Mouse (Mus musculus) stomach, embryonic 15.5 days (tissue): Measurements from ENCODE around the gene Per2. TPM values are rescaled to one million over a fixed set of nuclear protein-coding genes. Genes with fewer than 3 reads are reported as not detected.

Experiments used
- ATAC-seq: fragments of 200-750 bp; cut with Nextera tagmentation; 2 replicates; pipeline ENCODE4 v1.8.0; 2017; ENCODE audit warnings: low read depth, moderate number of reproducible peaks, moderate TSS enrichment; ENCODE audit not compliant: insufficient read depth, low FRiP score
- H3K27ac ChIP-seq: fragments of 300-500 bp; sonication (generic); 2 replicates; pipeline ENCODE4 v1.5.1; 2015; ENCODE audit warnings: mild to moderate bottlenecking, inconsistent platforms
- H3K27me3 ChIP-seq: fragments of 300-500 bp; sonication (generic); replicated peaks from 2 replicates; pipeline ENCODE4 v1.6.1; 2015; ENCODE audit warnings: inconsistent platforms
- H3K36me3 ChIP-seq: fragments of 300-500 bp; sonication (generic); 2 replicates; pipeline ENCODE4 v1.6.1; 2015; ENCODE audit warnings: inconsistent platforms
- H3K4me1 ChIP-seq: fragments of 300-500 bp; sonication (generic); 2 replicates; pipeline ENCODE4 v1.6.1; 2015; ENCODE audit warnings: inconsistent platforms
- H3K4me2 ChIP-seq: fragments of 300-500 bp; sonication (generic); 2 replicates; pipeline ENCODE4 v1.6.1; 2015; ENCODE audit warnings: mild to moderate bottlenecking, inconsistent platforms
- H3K4me3 ChIP-seq: fragments of 300-500 bp; sonication (generic); replicated peaks from 2 replicates; pipeline ENCODE4 v1.5.1; 2015; ENCODE audit warnings: inconsistent platforms
- H3K9ac ChIP-seq: fragments of 300-500 bp; sonication (generic); 2 replicates; pipeline ENCODE4 v1.6.1; 2015; ENCODE audit warnings: inconsistent platforms
- H3K9me3 ChIP-seq: fragments of 300-500 bp; sonication (generic); 2 replicates; pipeline ENCODE4 v1.6.1; 2016; ENCODE audit warnings: inconsistent platforms
- WGBS: fragments of 180-500 bp; shearing (Covaris S2); methylation state at CpG from one replicate; pipeline ENCODE4 v1.1.7; 2015; 5-methylcytosine and 5-hydroxymethylcytosine counted together
- polyA plus RNA-seq: library from polyadenylated mRNA; unstranded; fragments of >200 nt; fragmentation: Nextera tagmentation; extraction: Ambion mirVana; gene quantifications from 2 replicates; pipeline ENCODE4 v1.2.1, GENCODE M21; 2015

The Per2 gene
- polyA plus RNA-seq, 1 experiment from 2014 or later = 6.5 TPM

GRCm38 (mm10) chr1:91446060-91446459, 13.1 kb downstream of the Per2 start:
- Histone ChIP-seq H3K36me3 (peaks cover 43% of the 10 kb centered on the region), H3K9ac (no peak overlapping the region), H3K4me1 (no peaks in the 10 kb centered on the region), H3K27ac (no peak overlapping the region), H3K9me3 (no peaks in the 10 kb centered on the region), H3K4me2 (no peak overlapping the region), H3K27me3 (no peaks in the 10 kb centered on the region), H3K4me3 (no peak overlapping the region)
- ATAC-seq = peak; percentile 40; the same call in 1 of the 2 replicates
- 60% methylated on average over 8 of the region's 8 CpGs for WGBS

GRCm38 (mm10) chr1:91444841-91445830, 14.0 kb downstream of the Per2 start:
- Histone ChIP-seq H3K9me3 (no peaks in the 10 kb centered on the region), H3K4me2 (no peak overlapping the region), H3K27me3 (no peaks in the 10 kb centered on the region), H3K4me1 (no peaks in the 10 kb centered on the region), H3K36me3 (peaks cover 43% of the 10 kb centered on the region), H3K9ac (no peak overlapping the region), H3K27ac (no peak overlapping the region), H3K4me3 (no peak overlapping the region)
- no peak for ATAC-seq
- 86% methylated on average over 17 of the region's 17 CpGs for WGBS

- Histone ChIP-seq H3K4me2 (peak overlapping the region; percentile 12; the same call in 1 of the 2 replicates), H3K4me3 (no peak overlapping the region), H3K4me1 (no peaks in the 10 kb centered on the region), H3K27me3 (no peaks in the 10 kb centered on the region), H3K9ac (no peak overlapping the region), H3K27ac (peak overlapping the region; percentile 57; the same call in 1 of the 2 replicates), H3K36me3 (peaks cover 36% of the 10 kb centered on the region), H3K9me3 (no peaks in the 10 kb centered on the region)
- 75% methylated on average over 7 of the region's 7 CpGs for WGBS
- peak; percentile 51 for ATAC-seq
Measured at GRCm38 (mm10) chr1:91442350-91442990, 16.7 kb downstream of the Per2 start.

- Histone ChIP-seq H3K27ac (no peak overlapping the region), H3K4me3 (no peak overlapping the region), H3K4me1 (peaks cover 3% of the 10 kb centered on the region; the same call in 1 of the 2 replicates), H3K36me3 (peaks cover 30% of the 10 kb centered on the region), H3K27me3 (no peaks in the 10 kb centered on the region), H3K9ac (no peak overlapping the region), H3K9me3 (no peaks in the 10 kb centered on the region), H3K4me2 (no peak overlapping the region)
- ATAC-seq = no peak
- WGBS = 86% methylated on average over 3 of the region's 3 CpGs
Measured at GRCm38 (mm10) chr1:91441855-91442254, 17.3 kb downstream of the Per2 start.

- Histone ChIP-seq H3K9me3 (no peaks in the 10 kb centered on the region), H3K4me1 (peaks cover 18% of the 10 kb centered on the region), H3K9ac (no peak overlapping the region), H3K4me2 (no peak overlapping the region), H3K27me3 (no peaks in the 10 kb centered on the region), H3K36me3 (peaks cover 21% of the 10 kb centered on the region), H3K4me3 (no peak overlapping the region), H3K27ac (no peak overlapping the region)
- no peak for ATAC-seq
- 91% methylated on average over 8 of the region's 8 CpGs for WGBS
Measured at GRCm38 (mm10) chr1:91439776-91440175, 19.3 kb downstream of the Per2 start.

- WGBS = 82% methylated on average over 7 of the region's 7 CpGs
- Histone ChIP-seq H3K4me2 (no peak overlapping the region), H3K36me3 (peaks cover 19% of the 10 kb centered on the region), H3K4me1 (peaks cover 18% of the 10 kb centered on the region), H3K9ac (no peak overlapping the region), H3K9me3 (no peaks in the 10 kb centered on the region), H3K4me3 (no peak overlapping the region), H3K27ac (no peak overlapping the region), H3K27me3 (no peaks in the 10 kb centered on the region)
- no peak for ATAC-seq
Measured at GRCm38 (mm10) chr1:91437573-91437972, 21.6 kb downstream of the Per2 start.

GRCm38 (mm10) chr1:91437083-91437400, 22.1 kb downstream of the Per2 start:
- H3K4me2 ChIP-seq = no peak overlapping the region
- ATAC-seq = no peak
- peak overlapping the region; percentile 85; the same call in 1 of the 2 replicates for H3K27ac ChIP-seq
- H3K9ac ChIP-seq = no peak overlapping the region
- H3K9me3 ChIP-seq = no peaks in the 10 kb centered on the region
- H3K4me1 ChIP-seq = peaks cover 18% of the 10 kb centered on the region
- H3K36me3 ChIP-seq = peaks cover 19% of the 10 kb centered on the region
- H3K27me3 ChIP-seq = no peaks in the 10 kb centered on the region
- 92% methylated on average over 3 of the region's 3 CpGs for WGBS
- H3K4me3 ChIP-seq = no peak overlapping the region

- H3K9me3 ChIP-seq = no peaks in the 10 kb centered on the region
- peak overlapping the region; percentile 85 for H3K27ac ChIP-seq
- ATAC-seq = peak; percentile 66; the same call in 1 of the 2 replicates
Measured at GRCm38 (mm10) chr1:91436380-91437082, 22.6 kb downstream of the Per2 start.

GRCm38 (mm10) chr1:91435606-91436130, 23.5 kb downstream of the Per2 start:
- H3K9ac ChIP-seq = no peak overlapping the region
- no peaks in the 10 kb centered on the region for H3K27me3 ChIP-seq
- H3K4me2 ChIP-seq = no peak overlapping the region
- peaks cover 18% of the 10 kb centered on the region for H3K4me1 ChIP-seq
- no peak for ATAC-seq
- H3K36me3 ChIP-seq = peaks cover 23% of the 10 kb centered on the region
- no peaks in the 10 kb centered on the region for H3K9me3 ChIP-seq
- H3K27ac ChIP-seq = peak overlapping the region; percentile 85
- H3K4me3 ChIP-seq = no peak overlapping the region
- 86% methylated on average over 13 of the region's 13 CpGs for WGBS

More at GRCm38 (mm10) chr1:91436380-91437082, 22.6 kb downstream of the Per2 start:
- H3K4me2 ChIP-seq = no peak overlapping the region
- no peak overlapping the region for H3K9ac ChIP-seq
- H3K4me3 ChIP-seq = no peak overlapping the region
- WGBS = 45% methylated on average over 6 of the region's 6 CpGs
- peaks cover 18% of the 10 kb centered on the region for H3K4me1 ChIP-seq
- H3K27me3 ChIP-seq = no peaks in the 10 kb centered on the region
- H3K36me3 ChIP-seq = peaks cover 19% of the 10 kb centered on the region

GRCm38 (mm10) chr1:91434905-91435304, 24.2 kb downstream of the Per2 start:
- WGBS = 90% methylated on average over 8 of the region's 8 CpGs
- Histone ChIP-seq H3K36me3 (peaks cover 25% of the 10 kb centered on the region), H3K27ac (no peak overlapping the region), H3K4me3 (no peak overlapping the region), H3K4me2 (no peak overlapping the region), H3K4me1 (peaks cover 18% of the 10 kb centered on the region), H3K9me3 (no peaks in the 10 kb centered on the region), H3K9ac (no peak overlapping the region), H3K27me3 (no peaks in the 10 kb centered on the region)
- ATAC-seq = no peak

- Histone ChIP-seq H3K4me3 (no peak overlapping the region), H3K9ac (no peak overlapping the region), H3K4me2 (no peak overlapping the region), H3K36me3 (peaks cover 29% of the 10 kb centered on the region; the same call in 1 of the 2 replicates), H3K27ac (no peak overlapping the region), H3K4me1 (peaks cover 4% of the 10 kb centered on the region), H3K27me3 (no peaks in the 10 kb centered on the region), H3K9me3 (no peaks in the 10 kb centered on the region)
- 62% methylated on average over 7 of the region's 7 CpGs for WGBS
- ATAC-seq = no peak
Measured at GRCm38 (mm10) chr1:91430761-91431160, 28.4 kb downstream of the Per2 start.
